Mouse (Mus musculus) spleen, adult 2 months (tissue): ENCODE measurements around the gene Xpo4.

Experiments used
- CTCF ChIP-seq: fragments of 200-500 bp; IDR thresholded peaks from 2 replicates; pipeline ENCODE4 v1.5.1; 2011; ENCODE audit warnings: mild to moderate bottlenecking, inconsistent platforms; ENCODE audit not compliant: insufficient read depth, insufficient read length, insufficient replicate concordance; ENCODE audit errors: extremely low read depth
- POLR2A ChIP-seq: fragments of 200-500 bp; IDR thresholded peaks from 2 replicates; pipeline ENCODE4 v1.6.1; 2011; ENCODE audit warnings: low read depth, low read length, inconsistent platforms

- TF ChIP-seq CTCF (no peak), POLR2A (no peak)
Measured at GRCm38 (mm10) chr14:57545526-57545925, 119.7 kb downstream of the Xpo4 start.
